Mouse (Mus musculus): ENCODE data around the gene B630019K06Rik. TPM values are rescaled to one million over a fixed set of nuclear protein-coding genes. Genes with fewer than 3 reads are reported as not detected.

B630019K06Rik gene
- total and polyA plus RNA-seq, 3 experiments, result 0.11 TPM; not detected in 2

- Histone ChIP-seq H3K79me2 (replicated peaks; ENCODE audit: control insufficient read depth, extremely low read depth, insufficient read depth, poor library complexity, severe bottlenecking) (no peaks in the 10 kb centered on the region), H3K9me3 (replicated peaks; ENCODE audit: low read length) (no peaks in the 10 kb centered on the region), H3K4me3 (replicated peaks in 1 of 3; ENCODE audit: low read depth in 2 of 3, low read length in 2 of 3, poor library complexity in 1 of 3) (no peak overlapping the region), H3K27me3 (replicated peaks) (no peaks in the 10 kb centered on the region), H3K4me2 (ENCODE audit: insufficient read depth, low read depth, poor library complexity, severe bottlenecking) (no peak overlapping the region), H3K36me3 (replicated peaks in 1 of 2; ENCODE audit: control insufficient read depth in 1 of 2, insufficient read depth in 1 of 2, low read length in 1 of 2) (no peaks in the 10 kb centered on the region), H3K9ac (ENCODE audit: insufficient read depth, low read depth) (no peak overlapping the region), H3K27ac (ENCODE audit: insufficient read depth, low read depth) (no peak overlapping the region), H3K4me1 (ENCODE audit: control insufficient read depth in 1 of 2, insufficient read depth in 2 of 2) (no peaks in the 10 kb centered on the region)
- DNase-seq (ENCODE audit: extremely low read depth), result no peak
- dilution Hi-C loops (cut with MboI; ENCODE audit: extremely low pct_ligation_motif_present, extremely low pct_unique_long_range_greater_than_20kb, low sequenced_read_pairs), result no loop called here
- in situ Hi-C loops (cut with MboI; ENCODE audit: low pct_ligation_motif_present, low pct_unique_long_range_greater_than_20kb, low sequenced_read_pairs), result no loop called here
- TF ChIP-seq MYC (IDR thresholded peaks at IDR 0.05; ENCODE audit: low read depth, low read length) (no peak), ZMIZ1 (IDR thresholded peaks at IDR 0.05; ENCODE audit: low read depth, low read length) (no peak), RAD21 (IDR thresholded peaks at IDR 0.05; ENCODE audit: low read depth, low read length) (no peak), CHD2 (IDR thresholded peaks at IDR 0.05; ENCODE audit: low read length) (no peak), JUN (IDR thresholded peaks at IDR 0.05; ENCODE audit: insufficient read depth, low read depth, low read length) (no peak), USF1 (IDR thresholded peaks at IDR 0.05; ENCODE audit: low read depth, low read length) (no peak), CTCF (conservative IDR thresholded peaks at IDR 0.05 in 1 of 2, IDR thresholded peaks at IDR 0.05 in 1 of 2; ENCODE audit: low read depth in 2 of 2, low read length in 2 of 2) (no peak), MAZ (IDR thresholded peaks at IDR 0.05; ENCODE audit: low read depth, low read length) (no peak), ETS1 (conservative IDR thresholded peaks at IDR 0.05; ENCODE audit: low read depth, low read length) (no peak), KAT2A (IDR thresholded peaks at IDR 0.05; ENCODE audit: insufficient replicate concordance, low read length) (no peak), MAFK (IDR thresholded peaks at IDR 0.05; ENCODE audit: insufficient replicate concordance, low read length) (no peak)
Observed at GRCm38 (mm10) chrX:8927308-8927707, 35.1 kb downstream of the B630019K06Rik start.

GRCm38 (mm10) chrX:8944041-8944440 lies 51.9 kb downstream of the B630019K06Rik start:
- no peak for TF ChIP-seq HCFC1 (IDR thresholded peaks at IDR 0.05; ENCODE audit: low read depth, low read length)
- TF ChIP-seq MXI1 (IDR thresholded peaks at IDR 0.05; ENCODE audit: low read depth, low read length), result no peak
- no peak for TF ChIP-seq E2F4 (IDR thresholded peaks at IDR 0.05; ENCODE audit: insufficient replicate concordance, low read depth, low read length)
- no peak for TF ChIP-seq MYC (IDR thresholded peaks at IDR 0.05; ENCODE audit: low read depth, low read length)
- TF ChIP-seq PAX5 (IDR thresholded peaks at IDR 0.05; ENCODE audit: low read length), result no peak
- no peak for TF ChIP-seq IRF4 (IDR thresholded peaks at IDR 0.05; ENCODE audit: low read depth, low read length)
- TF ChIP-seq ZNF384 (IDR thresholded peaks at IDR 0.05; ENCODE audit: low read depth, low read length), result no peak
- TF ChIP-seq JUN (IDR thresholded peaks at IDR 0.05; ENCODE audit: insufficient read depth, low read depth, low read length), result no peak
- no peak for TF ChIP-seq TCF12 (IDR thresholded peaks at IDR 0.05; ENCODE audit: low read depth, low read length)
- no peak for TF ChIP-seq MAX (IDR thresholded peaks at IDR 0.05; ENCODE audit: low read length)
- TF ChIP-seq TBP (conservative IDR thresholded peaks at IDR 0.05; ENCODE audit: low read depth, low read length), result no peak
- no peak for TF ChIP-seq ETS1 (conservative IDR thresholded peaks at IDR 0.05; ENCODE audit: low read depth, low read length)
- TF ChIP-seq NELFE (IDR thresholded peaks at IDR 0.05; ENCODE audit: low read depth, low read length), result no peak
- no peak for TF ChIP-seq KAT2A (IDR thresholded peaks at IDR 0.05; ENCODE audit: insufficient replicate concordance, low read length)
- TF ChIP-seq ZC3H11A (IDR thresholded peaks at IDR 0.05; ENCODE audit: low read depth, low read length), result no peak
- no peak for TF ChIP-seq RAD21 (IDR thresholded peaks at IDR 0.05; ENCODE audit: low read depth, low read length)
- TF ChIP-seq SIN3A (IDR thresholded peaks at IDR 0.05; ENCODE audit: low read length), result no peak
- TF ChIP-seq ELF1 (IDR thresholded peaks at IDR 0.05; ENCODE audit: low read depth, low read length), result no peak
- TF ChIP-seq POLR2A (IDR thresholded peaks at IDR 0.05; ENCODE audit: low read depth, low read length), result no peak
- TF ChIP-seq BHLHE40 (IDR thresholded peaks at IDR 0.05; ENCODE audit: low read depth, low read length), result no peak
- H3K27me3 ChIP-seq (replicated peaks), result no peaks in the 10 kb centered on the region
- in situ Hi-C loops (cut with MboI; ENCODE audit: low pct_ligation_motif_present, low pct_unique_long_range_greater_than_20kb, low sequenced_read_pairs), result no loop called here
- no peak overlapping the region for H3K9ac ChIP-seq (ENCODE audit: insufficient read depth, low read depth)
- dilution Hi-C loops (cut with MboI; ENCODE audit: extremely low pct_ligation_motif_present, extremely low pct_unique_long_range_greater_than_20kb, low sequenced_read_pairs), result no loop called here
- H3K79me2 ChIP-seq (replicated peaks; ENCODE audit: control insufficient read depth, extremely low read depth, insufficient read depth, poor library complexity, severe bottlenecking), result no peaks in the 10 kb centered on the region
- no peaks in the 10 kb centered on the region for H3K36me3 ChIP-seq (replicated peaks in 1 of 2; ENCODE audit: control insufficient read depth in 1 of 2, insufficient read depth in 1 of 2, low read length in 1 of 2)
- H3K27ac ChIP-seq (ENCODE audit: insufficient read depth, low read depth), result no peak overlapping the region
- H3K4me1 ChIP-seq (ENCODE audit: control insufficient read depth in 1 of 2, insufficient read depth in 2 of 2), result no peaks in the 10 kb centered on the region
- H3K9me3 ChIP-seq (replicated peaks; ENCODE audit: low read length), result no peaks in the 10 kb centered on the region
- H3K4me3 ChIP-seq (replicated peaks in 1 of 3; ENCODE audit: low read depth in 2 of 3, low read length in 2 of 3, poor library complexity in 1 of 3), result no peak overlapping the region
- H3K4me2 ChIP-seq (ENCODE audit: insufficient read depth, low read depth, poor library complexity, severe bottlenecking), result no peak overlapping the region
- no peak for DNase-seq (ENCODE audit: extremely low read depth)
